Mouse (Mus musculus) stomach, postnatal 0 days (tissue): Measurements from ENCODE around the gene Gimap7. TPM values are rescaled to one million over a fixed set of nuclear protein-coding genes. Genes with fewer than 3 reads are reported as not detected.

Experiments used
- ATAC-seq: fragments of 200-750 bp; cut with Nextera tagmentation; 2 replicates; pipeline ENCODE4 v1.8.0; 2017; ENCODE audit not compliant: low FRiP score, low TSS enrichment
- DNase-seq: peaks from one replicate; pipeline ENCODE4 v3.0.0-alpha.2; 2016; ENCODE audit warnings: low spot score
- H3K27ac ChIP-seq: fragments of 300-500 bp; sonication (generic); replicated peaks from 2 replicates; pipeline ENCODE4 v1.5.1; 2014; ENCODE audit warnings: mild to moderate bottlenecking, control low read depth
- H3K27me3 ChIP-seq: fragments of 300-500 bp; sonication (generic); 2 replicates; pipeline ENCODE4 v1.6.1; 2014; ENCODE audit warnings: low read length; ENCODE audit not compliant: control insufficient read depth, insufficient read depth
- H3K36me3 ChIP-seq: fragments of 300-500 bp; sonication (generic); 2 replicates; pipeline ENCODE4 v1.6.1; 2014; ENCODE audit warnings: low read length, mixed read lengths; ENCODE audit not compliant: control insufficient read depth, insufficient read depth
- H3K4me1 ChIP-seq: fragments of 300-500 bp; sonication (generic); replicated peaks from 2 replicates; pipeline ENCODE4 v1.6.1; 2014; ENCODE audit warnings: antibody characterized with exemption; ENCODE audit not compliant: control insufficient read depth, insufficient read depth
- H3K4me2 ChIP-seq: fragments of 300-500 bp; sonication (generic); replicated peaks from 2 replicates; pipeline ENCODE4 v1.6.1; 2014; ENCODE audit warnings: low read depth, mild to moderate bottlenecking, control low read depth, moderate library complexity
- H3K4me3 ChIP-seq: fragments of 300-500 bp; sonication (generic); 2 replicates; pipeline ENCODE4 v1.5.1; 2014; ENCODE audit warnings: low read depth, low read length, control low read depth
- H3K9ac ChIP-seq: fragments of 300-500 bp; sonication (generic); 2 replicates; pipeline ENCODE4 v1.6.1; 2014; ENCODE audit warnings: mild to moderate bottlenecking, low read length, control low read depth, mixed read lengths
- H3K9me3 ChIP-seq: fragments of 300-500 bp; sonication (generic); 2 replicates; pipeline ENCODE4 v1.6.1; 2016; ENCODE audit warnings: low read length; ENCODE audit not compliant: control insufficient read depth
- CTCF ChIP-seq: IDR thresholded peaks from 2 replicates; pipeline ENCODE4 v1.5.1; 2016; ENCODE audit warnings: antibody characterized with exemption, low read depth, mild to moderate bottlenecking, moderate library complexity
- EP300 ChIP-seq: optimal IDR thresholded peaks from 2 replicates; pipeline ENCODE3; 2016; ENCODE audit warnings: antibody characterized with exemption
- WGBS: fragments of 180-500 bp; shearing (Covaris S2); extraction: QIAGEN DNeasy Blood & Tissue Kit; methylation state at CpG from one replicate; pipeline ENCODE4 v1.1.7; 2014; 5-methylcytosine and 5-hydroxymethylcytosine counted together
- polyA plus RNA-seq: library from polyadenylated mRNA; unstranded; fragments of >200 nt; fragmentation: Nextera tagmentation; extraction: Ambion mirVana; gene quantifications from 2 replicates; pipeline ENCODE4 v1.2.1, GENCODE M21; 2015

Gimap7 gene
- polyA plus RNA-seq, 1 experiment from 2014 or later = not detected

- Histone ChIP-seq H3K4me2 (no peak overlapping the region), H3K9ac (no peak overlapping the region), H3K4me1 (no peaks in the 10 kb centered on the region), H3K36me3 (no peaks in the 10 kb centered on the region), H3K27ac (no peak overlapping the region), H3K4me3 (no peak overlapping the region), H3K27me3 (no peaks in the 10 kb centered on the region), H3K9me3 (no peaks in the 10 kb centered on the region)
- TF ChIP-seq CTCF = no peak
- TF ChIP-seq EP300 = no peak
- no peak for ATAC-seq
- WGBS = 67% methylated on average over 2 of the region's 2 CpGs
- DNase-seq = no peak
Observed at GRCm38 (mm10) chr6:48687077-48687476, 31.3 kb upstream of the Gimap7 start.

DNA sequence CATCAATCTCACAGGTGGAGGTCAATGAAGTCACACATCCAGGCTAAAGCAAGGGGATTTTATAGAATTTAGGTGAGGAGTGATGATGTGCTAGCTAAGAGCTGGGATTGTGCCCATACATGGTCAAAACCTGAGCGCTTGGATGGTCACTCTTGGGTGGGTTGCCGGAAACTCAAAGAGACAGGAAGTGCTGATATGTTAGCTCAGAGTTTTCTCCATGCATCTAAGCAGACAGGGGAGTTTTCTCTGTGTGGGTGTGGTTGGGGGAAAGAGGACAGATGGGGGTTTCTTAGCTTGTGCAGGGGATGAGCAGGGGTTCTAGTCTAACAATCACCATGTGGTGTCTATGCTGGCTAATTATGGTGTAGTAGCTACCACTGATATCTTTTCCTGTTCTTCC is 29.1 kb upstream of the Gimap7 start:
- H3K36me3 ChIP-seq = no peaks in the 10 kb centered on the region
- no peaks in the 10 kb centered on the region for H3K9me3 ChIP-seq
- TF ChIP-seq CTCF (no peak), EP300 (no peak)
- DNase-seq (no peak), ATAC-seq (no peak)
- no peak overlapping the region for H3K4me2 ChIP-seq
- WGBS = 79% methylated on average over 2 of the region's 2 CpGs
- H3K4me1 ChIP-seq = no peaks in the 10 kb centered on the region
- no peak overlapping the region for H3K9ac ChIP-seq
- H3K4me3 ChIP-seq = no peak overlapping the region
- no peaks in the 10 kb centered on the region for H3K27me3 ChIP-seq
- no peak overlapping the region for H3K27ac ChIP-seq

DNA sequence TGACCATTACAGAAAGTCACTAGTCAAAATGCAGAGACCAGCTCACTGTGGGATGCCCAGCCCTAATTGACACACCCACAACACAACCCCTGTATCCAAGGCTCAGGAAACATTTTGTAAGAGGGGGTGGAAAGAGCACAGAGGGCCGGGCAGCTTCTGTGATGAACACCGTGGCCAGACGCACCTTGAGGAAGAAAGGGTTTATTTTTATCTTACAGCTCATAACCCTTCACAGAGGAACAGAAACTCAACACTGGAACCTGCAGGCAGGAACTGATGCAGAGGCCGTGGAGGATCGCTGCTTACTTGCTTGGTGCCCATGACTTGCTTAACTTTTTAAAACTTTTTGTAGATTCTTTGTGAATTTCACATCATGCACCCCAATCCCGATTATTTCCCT is 25.5 kb upstream of the Gimap7 start:
- no peak overlapping the region for H3K9ac ChIP-seq
- no peak overlapping the region for H3K4me3 ChIP-seq
- H3K4me1 ChIP-seq = no peaks in the 10 kb centered on the region
- no peak overlapping the region for H3K27ac ChIP-seq
- H3K36me3 ChIP-seq = no peaks in the 10 kb centered on the region
- ATAC-seq = no peak
- no peak for DNase-seq
- TF ChIP-seq EP300 (no peak), CTCF (no peak)
- H3K9me3 ChIP-seq = no peaks in the 10 kb centered on the region
- WGBS = 80% methylated on average over 6 of the region's 6 CpGs
- H3K4me2 ChIP-seq = no peak overlapping the region
- no peaks in the 10 kb centered on the region for H3K27me3 ChIP-seq

DNA sequence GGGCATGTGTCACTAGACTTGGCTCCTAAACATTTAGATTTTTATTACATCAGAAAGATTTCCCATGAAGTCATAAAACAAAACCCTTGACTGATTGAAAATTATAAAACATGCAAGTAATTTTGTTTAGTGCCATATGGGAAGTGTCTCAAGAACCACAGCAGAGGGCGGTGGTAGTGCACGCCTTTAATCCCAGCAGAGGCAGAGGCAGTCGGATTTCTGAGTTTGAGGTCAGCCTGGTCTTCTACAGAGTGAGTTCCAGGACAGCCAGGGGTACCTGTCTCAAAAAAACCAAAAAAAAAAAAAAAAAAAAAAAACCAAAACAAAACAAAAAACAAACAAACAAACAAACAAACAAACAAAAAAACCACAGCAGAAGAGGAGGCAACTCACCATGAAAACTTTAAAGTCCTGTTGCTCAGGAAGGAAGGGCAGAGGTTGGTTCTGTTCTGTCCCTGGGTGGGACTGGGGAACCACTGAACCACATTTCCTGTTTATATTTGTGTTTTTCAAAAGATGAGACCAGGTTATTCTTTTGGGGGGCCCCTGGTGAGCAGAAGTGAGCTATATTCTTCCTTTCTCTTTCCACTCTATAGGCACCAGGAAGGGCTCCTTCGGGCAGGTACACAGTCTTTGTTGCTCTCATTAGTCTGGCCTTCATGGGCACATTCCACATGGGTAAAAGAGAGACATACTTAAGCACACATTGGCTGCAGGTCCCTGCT is 21.4 kb upstream of the Gimap7 start:
- DNase-seq = no peak
- no peak overlapping the region for H3K4me2 ChIP-seq
- no peaks in the 10 kb centered on the region for H3K27me3 ChIP-seq
- no peaks in the 10 kb centered on the region for H3K4me1 ChIP-seq
- H3K27ac ChIP-seq = no peak overlapping the region
- TF ChIP-seq CTCF (no peak), EP300 (no peak)
- no peaks in the 10 kb centered on the region for H3K36me3 ChIP-seq
- H3K4me3 ChIP-seq = no peak overlapping the region
- 78% methylated on average over 4 of the region's 4 CpGs for WGBS
- no peaks in the 10 kb centered on the region for H3K9me3 ChIP-seq
- ATAC-seq = no peak
- H3K9ac ChIP-seq = no peak overlapping the region

DNA sequence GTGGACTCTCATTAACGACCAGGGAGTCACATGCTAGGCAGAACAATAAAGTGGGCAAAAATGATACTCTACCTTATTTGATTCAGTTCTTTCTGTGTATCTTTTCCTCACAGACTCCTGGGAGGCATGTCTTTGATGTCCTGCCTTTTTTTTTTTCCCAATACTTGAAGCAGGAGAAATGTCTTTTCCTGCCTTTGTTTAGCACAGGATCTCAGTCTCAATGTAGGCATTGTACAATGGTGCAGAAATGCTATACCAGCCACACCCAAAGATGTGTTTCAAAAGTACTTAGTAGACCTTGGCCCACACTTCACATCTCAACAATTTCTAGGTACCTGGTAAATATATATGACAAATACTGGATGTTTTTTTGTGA is 20.9 kb upstream of the Gimap7 start:
- no peaks in the 10 kb centered on the region for H3K36me3 ChIP-seq
- TF ChIP-seq EP300 = no peak
- TF ChIP-seq CTCF = no peak
- ATAC-seq (no peak), DNase-seq (no peak)
- no peak overlapping the region for H3K9ac ChIP-seq
- H3K27me3 ChIP-seq = no peaks in the 10 kb centered on the region
- H3K4me2 ChIP-seq = no peak overlapping the region
- no peaks in the 10 kb centered on the region for H3K4me1 ChIP-seq
- H3K9me3 ChIP-seq = no peaks in the 10 kb centered on the region
- H3K27ac ChIP-seq = no peak overlapping the region
- no peak overlapping the region for H3K4me3 ChIP-seq
- 36% methylated on average over 1 of the region's 1 CpGs for WGBS

DNA sequence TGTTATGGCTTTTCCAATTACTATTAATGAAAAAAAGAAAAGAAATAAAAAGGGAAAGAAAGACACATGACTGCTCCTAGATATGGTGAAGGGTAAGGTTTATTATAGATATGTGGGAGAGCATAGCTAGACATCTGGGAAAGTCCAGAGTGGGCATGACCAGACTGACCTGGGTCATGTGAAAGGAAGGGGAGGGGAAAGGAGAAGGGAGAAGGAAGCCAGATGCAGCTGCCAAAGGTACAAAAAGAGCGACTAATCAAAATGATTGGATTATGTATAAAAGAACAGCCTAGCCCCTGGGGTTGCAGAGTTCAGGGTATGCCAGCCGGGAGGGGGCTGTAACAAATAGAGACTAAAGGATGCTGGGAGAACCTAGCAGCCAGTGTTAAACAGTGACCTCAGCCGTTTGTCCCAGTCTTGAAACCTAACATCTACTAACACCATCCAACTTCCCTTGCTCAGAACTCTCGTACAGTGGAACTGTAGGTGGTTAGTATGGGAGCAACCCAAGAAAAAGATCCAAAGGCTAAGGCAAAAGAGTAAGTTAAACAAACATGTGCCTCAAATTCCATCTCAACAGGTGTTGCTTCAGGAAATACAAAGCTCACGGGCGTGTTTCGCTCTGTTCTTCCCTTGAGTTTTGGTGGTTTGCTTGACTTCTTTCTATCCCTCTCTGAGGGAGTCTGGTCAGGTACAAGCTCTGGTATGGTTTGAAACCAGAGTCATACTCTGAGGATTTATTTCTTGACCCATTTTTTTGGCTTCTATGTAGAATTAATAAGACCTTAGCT is 20.2 kb upstream of the Gimap7 start:
- no peaks in the 10 kb centered on the region for H3K4me1 ChIP-seq
- no peaks in the 10 kb centered on the region for H3K9me3 ChIP-seq
- H3K27ac ChIP-seq = no peak overlapping the region
- H3K4me2 ChIP-seq = no peak overlapping the region
- no peaks in the 10 kb centered on the region for H3K27me3 ChIP-seq
- no peak overlapping the region for H3K9ac ChIP-seq
- no peaks in the 10 kb centered on the region for H3K36me3 ChIP-seq
- ATAC-seq (no peak), DNase-seq (no peak)
- H3K4me3 ChIP-seq = no peak overlapping the region
- TF ChIP-seq CTCF (no peak), EP300 (no peak)
- 70% methylated on average over 7 of the region's 7 CpGs for WGBS
